Mouse (Mus musculus) cerebellum, adult 2 months (tissue): Measurements from ENCODE around the gene Smok3b. TPM values are rescaled to one million over a fixed set of nuclear protein-coding genes. Genes with fewer than 3 reads are reported as not detected.
"Not testable (repeated sequence)": the region's sequence is repeated elsewhere in the genome, so short reads cannot be mapped to it uniquely, and the experiment has no call there.

Experiments used
- DNase-seq, 2 experiments: peaks; one replicate each; pipeline ENCODE4 v3.0.0; 2021
- H3K27ac ChIP-seq: fragments of 200-500 bp; 2 replicates; pipeline ENCODE4 v1.5.1; 2012; ENCODE audit warnings: low read length, control low read depth, inconsistent platforms; ENCODE audit not compliant: insufficient read depth
- H3K27me3 ChIP-seq: fragments of 200-500 bp; 2 replicates; pipeline ENCODE4 v1.6.1; 2012; ENCODE audit warnings: inconsistent platforms, mild to moderate bottlenecking, low read length, moderate library complexity; ENCODE audit not compliant: control insufficient read depth, insufficient read depth
- H3K4me1 ChIP-seq: fragments of 200-500 bp; 2 replicates; pipeline ENCODE4 v1.6.1; 2011; ENCODE audit warnings: low read length; ENCODE audit not compliant: control insufficient read depth, insufficient read depth
- H3K4me3 ChIP-seq: fragments of 200-500 bp; replicated peaks from 2 replicates; pipeline ENCODE3; 2011; ENCODE audit warnings: mild to moderate bottlenecking, low read depth, low read length, control low read depth; ENCODE audit not compliant: insufficient read depth
- CTCF ChIP-seq: fragments of 200-500 bp; IDR thresholded peaks from 2 replicates; pipeline ENCODE4 v1.5.1; 2011; ENCODE audit warnings: low read depth, mild to moderate bottlenecking, control low read depth, low read length, moderate library complexity, borderline replicate concordance; ENCODE audit not compliant: insufficient read depth
- POLR2A ChIP-seq: fragments of 200-500 bp; IDR thresholded peaks from 2 replicates; pipeline ENCODE4 v1.6.1; 2011; ENCODE audit warnings: low read length, control low read depth, borderline replicate concordance; ENCODE audit not compliant: insufficient read depth
- WGBS: fragments of 180-500 bp; shearing (Covaris S2); methylation state at CpG from one replicate; pipeline ENCODE4 v1.1.7; 2018; 5-methylcytosine and 5-hydroxymethylcytosine counted together
- polyA plus RNA-seq: library from polyadenylated mRNA; depleted of rRNA; stranded (reverse); fragments of >200 nt; gene quantifications from 2 replicates; pipeline ENCODE4 v1.2.3, GENCODE M21; 2012

Smok3b gene
- polyA plus RNA-seq, 1 experiment = not detected

- Histone ChIP-seq H3K27ac (no peak overlapping the region), H3K4me3 (no peak overlapping the region), H3K4me1 (no peaks in the 10 kb centered on the region), H3K27me3 (no peaks in the 10 kb centered on the region)
- WGBS = 89% methylated on average over 1 of the region's 1 CpGs
- DNase-seq = no peak
- TF ChIP-seq POLR2A (no peak), CTCF (no peak)
Measured at GRCm38 (mm10) chr5:137986351-137986750, 34.9 kb upstream of the Smok3b start.

DNA sequence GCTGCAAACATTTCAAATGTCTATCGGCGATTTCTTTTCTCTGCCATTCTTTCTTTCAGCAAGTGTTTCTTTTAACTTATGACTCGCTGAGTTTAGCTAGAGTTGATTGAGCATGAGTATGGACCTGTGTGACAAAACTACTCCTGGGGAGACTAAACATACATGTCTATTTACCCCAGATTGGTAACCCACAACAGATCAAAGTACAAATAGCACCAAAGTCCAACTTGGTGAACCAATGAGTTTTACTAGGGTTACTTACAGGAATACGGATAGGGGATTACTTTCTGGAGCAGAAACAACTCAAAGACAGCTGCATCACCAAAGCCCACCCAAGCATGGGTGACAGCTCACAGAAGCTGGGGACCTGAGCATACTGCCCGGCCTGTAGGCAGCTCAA, 11.8 kb upstream of the Smok3b start:
- Histone ChIP-seq H3K27ac (no peak overlapping the region), H3K4me1 (no peaks in the 10 kb centered on the region), H3K27me3 (no peaks in the 10 kb centered on the region), H3K4me3 (no peak overlapping the region)
- no peak for TF ChIP-seq CTCF
- TF ChIP-seq POLR2A = no peak
- DNase-seq = no peak
- WGBS = 84% methylated on average over 5 of the region's 5 CpGs

DNA sequence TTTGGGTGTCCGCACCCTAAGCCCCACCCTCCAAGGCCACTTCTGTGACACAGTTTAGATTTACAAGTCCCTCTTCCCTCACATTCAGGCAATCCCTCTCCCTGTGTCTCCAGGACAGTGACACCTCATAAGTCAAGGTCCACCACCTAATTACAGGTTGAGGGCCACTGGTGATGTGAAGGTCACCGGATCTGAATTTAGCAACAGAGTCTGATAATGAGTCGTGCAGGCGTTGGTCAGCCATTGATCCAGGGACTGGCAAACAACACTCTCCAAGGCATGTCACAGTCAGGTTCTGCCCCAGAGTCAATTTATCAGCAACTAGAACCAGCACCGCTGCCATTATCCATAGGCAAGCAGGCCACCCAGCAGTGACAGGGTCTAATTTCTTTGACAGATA, 8.8 kb upstream of the Smok3b start:
- Histone ChIP-seq H3K4me1 (no peaks in the 10 kb centered on the region), H3K27me3 (no peaks in the 10 kb centered on the region), H3K27ac (no peak overlapping the region), H3K4me3 (no peak overlapping the region)
- WGBS = 96% methylated on average over 5 of the region's 5 CpGs
- TF ChIP-seq POLR2A (no peak), CTCF (no peak)
- no peak for DNase-seq

DNA sequence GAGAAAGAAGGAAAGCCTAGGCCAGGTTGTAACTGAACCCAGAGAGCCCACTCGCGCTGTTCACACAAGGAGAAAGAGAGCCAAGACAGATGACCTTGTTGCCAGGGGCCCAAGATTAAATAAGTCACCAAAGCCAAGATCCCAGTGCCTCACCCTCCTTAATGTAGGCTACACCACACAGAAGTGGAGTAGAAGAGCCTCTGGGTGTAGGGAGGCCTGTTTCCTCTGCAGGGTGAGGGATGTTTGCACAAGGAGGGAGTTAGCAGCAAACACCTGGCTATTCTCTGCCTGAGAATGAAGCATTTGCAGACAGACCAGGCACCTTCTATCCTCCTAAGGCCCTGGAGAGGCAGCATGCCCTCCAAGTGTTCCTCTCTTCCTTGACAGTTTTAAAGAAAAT, 4.7 kb upstream of the Smok3b start:
- no peak overlapping the region for H3K4me3 ChIP-seq
- 84% methylated on average over 2 of the region's 2 CpGs for WGBS
- DNase-seq = no peak
- no peaks in the 10 kb centered on the region for H3K27me3 ChIP-seq
- no peak overlapping the region for H3K27ac ChIP-seq
- TF ChIP-seq POLR2A = no peak
- TF ChIP-seq CTCF = no peak
- no peaks in the 10 kb centered on the region for H3K4me1 ChIP-seq

- no peak overlapping the region for H3K4me3 ChIP-seq
Measured at GRCm38 (mm10) chr5:138016997-138017396, 4.2 kb upstream of the Smok3b start.

GRCm38 (mm10) chr5:138019577-138019976, 1.7 kb upstream of the Smok3b start:
- 89% methylated on average over 4 of the region's 4 CpGs for WGBS
- H3K4me3 ChIP-seq, H3K27me3 ChIP-seq, H3K27ac ChIP-seq, DNase-seq, H3K4me1 ChIP-seq: not testable (repeated sequence)

More at GRCm38 (mm10) chr5:138016997-138017396, 4.2 kb upstream of the Smok3b start:
- Histone ChIP-seq H3K27me3 (no peaks in the 10 kb centered on the region), H3K4me1 (no peaks in the 10 kb centered on the region), H3K27ac (no peak overlapping the region)
- TF ChIP-seq CTCF (no peak), POLR2A (no peak)
- no peak for DNase-seq

- H3K4me1 ChIP-seq, H3K27ac ChIP-seq, H3K4me3 ChIP-seq, H3K27me3 ChIP-seq, DNase-seq: not testable (repeated sequence)
- whole genome bisulfite sequencing = no CpG with 5 or more reads among the region's 5 CpGs
Measured at GRCm38 (mm10) chr5:138052894-138053293, 31.7 kb downstream of the Smok3b start, which contains the start of gene Smok3c. Smok3c (plus strand) TSS chr5:138053194.

- TF ChIP-seq POLR2A (no peak), CTCF (no peak)
- Histone ChIP-seq H3K27ac (no peak overlapping the region), H3K4me1 (no peaks in the 10 kb centered on the region), H3K27me3 (no peaks in the 10 kb centered on the region), H3K4me3 (no peak overlapping the region)
- WGBS = 84% methylated on average over 4 of the region's 4 CpGs
- DNase-seq = no peak
Measured at GRCm38 (mm10) chr5:138073803-138074202, 52.6 kb downstream of the Smok3b start.

- 69% methylated on average over 3 of the region's 3 CpGs for WGBS
- Histone ChIP-seq H3K4me1 (no peaks in the 10 kb centered on the region), H3K4me3 (no peak overlapping the region), H3K27ac (no peak overlapping the region), H3K27me3 (no peaks in the 10 kb centered on the region)
- no peak for TF ChIP-seq POLR2A
- no peak for TF ChIP-seq CTCF
- DNase-seq = no peak
Measured at GRCm38 (mm10) chr5:138075684-138076083, 54.5 kb downstream of the Smok3b start.
